Mouse (Mus musculus) small intestine, adult 2 months (tissue): ENCODE results near the gene Setd3.

ENCODE experiments used
- CTCF ChIP-seq: fragments of 200-500 bp; IDR thresholded peaks from 2 replicates; pipeline ENCODE4 v1.5.1; 2012; ENCODE audit warnings: low read depth, mild to moderate bottlenecking, control low read depth, inconsistent platforms, low read length, moderate library complexity, mixed read lengths; ENCODE audit not compliant: insufficient replicate concordance, insufficient read length; ENCODE audit errors: extremely low read depth
- POLR2A ChIP-seq: fragments of 200-500 bp; IDR thresholded peaks from 2 replicates; pipeline ENCODE4 v1.6.1; 2012; ENCODE audit warnings: low read depth, mild to moderate bottlenecking, control low read depth, inconsistent platforms, low read length, moderate library complexity

GRCm38 (mm10) chr12:108067811-108068375 lies 111.2 kb downstream of the Setd3 start:
- no peak for TF ChIP-seq CTCF
- no peak for TF ChIP-seq POLR2A
